Comparison of ENCODE assay signal across 15 mouse cellular contexts in the genomic region with DNA sequence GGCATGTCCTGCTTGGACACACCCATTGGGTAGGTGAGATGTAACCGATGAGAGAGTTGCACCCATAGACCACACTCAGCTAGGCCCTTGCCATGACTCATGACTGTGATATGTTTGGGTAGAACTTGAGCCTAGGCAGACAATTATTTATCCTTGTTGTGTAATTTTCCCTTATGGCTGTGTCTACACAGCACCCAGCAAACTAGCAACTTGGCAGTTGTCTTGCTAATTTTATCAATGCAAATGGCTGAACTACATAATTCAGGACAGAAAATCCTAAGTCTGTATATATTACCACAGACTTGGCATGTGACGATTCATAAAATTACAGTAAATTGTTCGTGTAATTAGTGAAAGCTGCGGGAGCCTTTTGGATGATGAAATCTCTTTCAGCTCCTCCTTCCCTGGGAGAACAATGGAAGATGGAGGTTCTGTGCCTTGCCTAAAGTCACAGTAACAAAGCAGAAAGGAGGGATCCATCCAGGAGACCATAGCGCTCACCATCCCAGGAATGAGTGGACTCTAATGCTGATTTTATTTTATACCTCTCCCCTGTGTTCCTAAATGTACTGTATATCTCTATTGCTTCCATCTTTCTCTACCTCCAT.
"Had no signal": no experiment of that assay in that cellular context is flagged by ENCODE, and none has a peak within 500 bp of the region (broad histone marks: within the 10 kb centered on the region; RNA-seq: fewer than 3 reads in every experiment).

No protein-coding gene starts in this region.

- DNase-seq: kidney, postnatal 25 days; layer of hippocampus, postnatal 36 days; liver, embryonic 13.5 days; lung, adult 2 months; lung, postnatal 14 days; lung, postnatal 4 days; midbrain, embryonic 14.5 days; retina, postnatal 1 day; right cerebral cortex, postnatal 25 days; spleen, adult 18-20 months; thymus, postnatal 25 days had no signal

- H3K4me2 ChIP-seq: liver, embryonic 13.5 days; midbrain, embryonic 11.5 days; stomach, embryonic 15.5 days had no signal

- H3K27me3 ChIP-seq: liver, embryonic 13.5 days; stomach, embryonic 15.5 days had no signal

- H3K9me3 ChIP-seq: liver, embryonic 13.5 days; stomach, embryonic 15.5 days had no signal

- H3K4me3 ChIP-seq: left cerebral cortex, adult 2 months; liver, embryonic 13.5 days; stomach, embryonic 15.5 days had no signal

- H3K4me1 ChIP-seq: liver, embryonic 13.5 days; stomach, embryonic 15.5 days had no signal

- H3K9ac ChIP-seq: liver, embryonic 13.5 days; stomach, embryonic 15.5 days had no signal

- H3K27ac ChIP-seq: kidney, postnatal 0 days; left cerebral cortex, adult 2 months; liver, embryonic 13.5 days; stomach, embryonic 15.5 days had no signal

- H3K36me3 ChIP-seq: liver, embryonic 13.5 days; stomach, embryonic 15.5 days had no signal
